Mouse (Mus musculus) ovary, adult 2 months (tissue): ENCODE measurements around the gene Eef1g. TPM values are rescaled to one million over a fixed set of nuclear protein-coding genes. Genes with fewer than 3 reads are reported as not detected.

Experiments used
- polyA plus RNA-seq: library from polyadenylated mRNA; depleted of rRNA; stranded (reverse); fragments of >200 nt; gene quantifications from 2 replicates; pipeline ENCODE4 v1.2.3, GENCODE M21; 2012; rRNA removed

The Eef1g gene
- polyA plus RNA-seq, result 306 and 361 TPM in 2 replicates

DNA sequence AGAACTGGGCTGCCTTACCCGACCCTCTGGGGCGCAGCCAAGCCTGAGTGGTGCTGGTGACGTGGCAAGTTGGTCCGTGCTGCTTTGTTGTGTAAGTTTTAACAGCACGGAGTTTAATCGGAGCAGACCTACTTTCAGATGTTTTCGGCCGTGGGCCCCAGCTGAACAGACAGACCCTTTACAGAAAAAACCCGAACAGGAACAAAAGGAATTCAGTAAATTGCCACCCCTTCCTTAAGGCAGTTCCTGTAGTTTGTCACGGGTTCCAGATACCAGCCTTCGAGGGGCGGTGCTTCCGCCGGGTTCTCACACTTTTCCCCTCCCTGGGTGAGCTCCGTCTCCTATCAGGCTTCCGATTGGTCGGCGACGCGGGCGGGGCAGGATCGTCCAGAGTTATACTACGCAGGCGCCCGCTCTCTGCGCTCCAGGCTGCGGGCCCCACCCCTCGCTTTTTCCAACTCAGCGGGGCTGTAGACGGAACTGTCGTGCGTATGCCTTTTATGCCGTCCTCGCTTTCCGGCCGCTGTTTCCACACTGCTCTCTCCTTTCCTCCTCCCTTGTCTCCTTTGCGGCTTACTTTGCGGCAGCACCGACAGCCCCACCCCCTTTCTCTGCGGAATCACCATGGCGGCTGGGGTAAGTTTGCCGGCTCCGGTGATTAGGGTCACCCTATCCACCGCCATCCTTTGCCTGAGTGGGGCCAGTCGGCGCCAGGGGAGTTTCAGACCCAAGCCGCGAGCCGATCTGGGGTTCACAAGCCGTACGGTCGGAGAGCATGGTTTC, at the start of gene Eef1g:
Gene Eef1g (plus strand): TSS at position 452 of the 783 bp plus-strand sequence.

DNA sequence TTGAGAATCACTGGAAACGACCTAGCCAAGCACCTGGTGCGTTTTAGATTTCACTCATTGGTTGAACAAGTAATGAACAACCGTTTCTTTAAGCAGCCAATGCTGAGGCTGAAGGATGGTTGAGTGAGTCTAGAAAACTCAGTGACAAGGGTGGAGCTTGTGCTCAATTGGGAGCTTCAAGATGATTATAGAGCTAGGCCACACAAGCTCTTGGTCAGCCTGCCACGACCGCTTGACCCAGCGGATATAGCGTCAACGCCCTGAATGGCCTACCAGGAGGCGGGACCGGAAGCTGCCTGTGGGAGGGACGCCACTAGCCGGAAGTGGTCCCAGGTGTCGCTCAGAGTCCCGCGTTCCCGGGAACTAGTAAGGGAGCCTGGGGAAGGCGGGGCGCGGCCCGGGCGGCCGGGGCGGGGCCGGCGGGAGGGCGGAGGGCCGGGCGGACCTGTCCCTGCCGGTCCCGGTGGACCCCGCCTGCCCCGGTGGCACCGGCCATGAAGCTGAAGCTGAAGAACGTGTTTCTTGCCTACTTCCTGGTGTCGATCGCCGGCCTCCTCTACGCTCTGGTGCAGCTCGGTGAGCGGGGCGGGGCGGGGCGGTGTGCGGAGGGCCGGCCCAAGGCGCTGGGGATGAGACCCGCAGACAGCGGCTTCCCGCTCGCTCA, 46.6 kb upstream of the Eef1g start, which contains the start of gene B3gat3:
Gene B3gat3 (plus strand): TSS at position 302 of the 664 bp plus-strand sequence.

DNA sequence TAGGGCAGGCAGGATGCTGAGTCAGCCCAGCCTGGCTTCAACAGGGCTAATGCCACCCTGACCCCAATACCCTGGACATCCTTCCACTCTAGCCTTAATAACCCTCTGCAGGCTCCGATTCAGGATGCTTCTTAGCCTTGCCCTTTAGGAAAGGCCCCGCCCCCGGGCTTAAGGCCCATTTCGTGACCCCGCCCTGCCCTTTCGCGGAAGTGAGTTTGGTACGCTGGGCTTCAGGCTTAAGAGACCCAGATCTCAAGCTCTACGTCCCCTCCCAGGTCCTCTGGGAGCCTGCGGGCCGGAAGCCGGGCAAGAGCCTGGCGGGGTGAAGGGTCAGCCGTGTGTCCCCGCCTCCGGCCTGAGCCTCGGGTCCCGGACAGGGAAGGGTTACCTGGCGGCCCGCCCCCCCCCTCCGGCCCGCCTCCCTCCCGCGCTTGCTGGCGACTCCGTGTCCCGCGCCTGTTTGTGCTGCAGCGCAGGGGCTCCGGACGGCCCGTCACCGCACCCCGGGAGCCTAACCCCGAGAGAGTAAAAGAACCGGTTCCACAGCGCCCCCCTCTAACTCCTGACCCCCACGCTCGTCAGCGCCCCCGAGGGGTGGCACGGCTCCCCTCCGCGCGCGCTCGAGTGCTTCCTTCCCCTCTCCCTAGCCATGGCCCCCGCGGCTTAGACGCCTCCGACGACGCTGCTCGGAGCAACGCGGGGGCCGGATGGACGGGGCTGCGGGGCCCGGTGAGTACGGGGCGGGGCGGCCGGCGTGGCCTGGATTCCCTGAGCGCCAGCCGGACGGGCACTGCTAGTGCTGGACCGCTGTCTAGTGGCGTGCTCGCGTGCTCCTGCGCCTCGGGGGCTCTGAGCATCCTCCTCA, 37.4 kb upstream of the Eef1g start, which contains the start of the genes Rom1 and Eml3:
Gene Rom1 (minus strand): TSS at position 133 of the 865 bp plus-strand sequence.
Gene Eml3 (plus strand): TSS at position 329 of the 865 bp plus-strand sequence.

DNA sequence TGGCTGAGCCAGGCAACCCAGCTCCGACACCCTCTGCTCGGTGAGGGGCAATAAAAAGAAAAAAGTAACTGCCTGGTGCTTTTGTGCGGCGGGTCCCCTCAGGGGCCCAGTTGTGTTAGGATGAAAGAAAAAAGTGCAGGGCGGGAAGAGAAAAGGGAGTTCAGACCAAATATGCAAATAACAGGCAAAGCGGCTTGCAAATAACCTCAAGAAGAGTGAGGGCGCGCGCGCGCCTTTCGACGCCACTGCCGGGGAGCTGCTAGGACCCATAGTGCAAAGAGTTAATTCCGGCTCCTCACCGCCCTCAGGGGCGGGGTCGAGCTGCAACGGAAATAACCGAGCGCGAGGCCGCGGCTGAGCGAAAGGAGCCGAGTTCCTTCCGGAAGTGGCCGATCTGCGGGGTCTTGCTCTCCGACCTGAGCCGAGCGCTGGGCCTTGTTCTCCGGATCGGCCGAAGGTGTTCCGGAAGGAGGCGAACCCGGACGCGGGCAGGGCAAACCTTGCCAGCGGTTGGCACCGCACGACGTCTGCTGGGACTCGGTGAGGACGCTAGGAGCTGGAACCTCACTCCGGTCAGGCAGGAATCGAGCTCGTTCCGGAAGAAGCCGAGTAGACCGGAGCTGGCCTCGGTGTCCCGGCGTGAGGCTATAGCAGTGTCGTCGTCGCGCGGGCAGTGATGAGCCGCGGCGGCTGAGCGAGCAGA, 25.2 kb upstream of the Eef1g start, which contains the start of gene Mta2:
Gene Mta2 (plus strand): TSS at position 361 of the 703 bp plus-strand sequence.

DNA sequence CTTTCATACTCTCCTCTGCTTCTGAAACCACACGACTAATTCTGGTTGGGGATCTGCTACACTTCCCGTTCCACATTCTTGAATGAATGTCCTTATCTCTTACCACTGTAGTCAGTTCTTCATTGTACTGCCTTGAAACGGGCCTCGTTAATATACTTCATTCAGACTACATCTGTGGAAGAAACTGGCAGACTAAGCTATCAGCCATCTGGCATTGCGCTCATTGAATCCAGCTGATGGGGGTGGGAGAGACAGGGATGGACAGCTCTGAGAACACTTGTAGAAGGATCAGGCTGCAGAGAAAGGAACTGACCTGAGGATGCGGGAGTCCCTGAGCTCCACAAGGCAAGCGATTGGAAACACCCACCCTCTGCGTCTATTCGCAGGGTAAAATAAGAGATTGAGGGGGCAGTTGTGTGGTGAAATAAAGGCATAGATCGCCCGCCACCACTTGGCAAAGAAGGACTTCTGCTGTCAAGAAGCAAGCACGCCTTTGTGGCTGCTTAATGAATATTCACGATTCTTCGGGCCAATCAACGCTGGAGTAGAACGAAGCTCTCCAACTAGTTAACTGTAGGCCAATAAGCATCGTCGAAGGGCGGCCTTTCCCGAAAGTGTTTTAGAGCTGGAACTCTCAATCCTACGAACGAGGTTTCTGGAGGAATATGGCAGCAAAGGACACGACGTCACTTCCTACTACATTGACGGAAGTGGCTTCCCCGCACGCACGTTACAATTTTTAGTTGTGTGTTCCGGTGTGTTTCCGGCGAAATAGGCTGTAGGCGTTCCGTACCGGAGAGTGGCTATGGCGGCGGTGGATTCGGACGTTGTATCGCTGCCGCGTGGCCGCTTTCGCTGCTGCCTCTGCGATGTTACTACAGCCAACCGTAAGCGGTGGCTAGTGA, 13.5 kb upstream of the Eef1g start, which contains the start of gene Tut1:
Gene Tut1 (plus strand): TSS at position 713 of the 905 bp plus-strand sequence.

DNA sequence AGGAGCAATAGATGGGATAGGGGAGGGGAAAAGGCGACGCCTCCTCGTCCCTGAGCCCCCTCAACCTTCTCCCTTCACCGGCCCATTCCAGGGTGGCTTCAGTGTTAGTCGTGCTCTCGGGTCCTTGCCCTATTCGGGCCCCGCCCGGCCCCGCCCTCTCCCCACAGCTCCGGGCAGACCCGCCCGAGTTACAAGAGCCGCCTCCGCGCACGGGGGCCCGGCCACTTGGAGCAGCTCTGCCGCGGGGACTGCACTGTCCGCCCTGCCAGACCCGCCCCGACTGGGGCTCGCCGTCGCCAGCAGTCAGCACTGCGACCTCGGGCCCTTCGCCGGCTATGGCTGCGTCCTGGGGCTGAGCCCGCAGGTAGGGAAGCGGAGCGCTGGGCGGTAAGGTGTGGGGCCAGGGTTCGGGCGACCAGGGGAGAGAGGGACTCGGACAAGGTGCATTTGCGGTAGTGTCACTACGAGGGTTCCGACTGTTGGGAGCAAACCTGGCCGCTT, 22.3 kb downstream of the Eef1g start, which contains the start of gene Ahnak:
Gene Ahnak (plus strand): TSS at position 219 of the 501 bp plus-strand sequence.

Other genes starting within 250 kb of the Eef1g start
- 264 and 289 TPM in 2 replicates for gene Slc3a2, start 243.7 kb upstream of the Eef1g start, polyA plus RNA-seq
- 39.6 and 45.2 TPM in 2 replicates for gene Wdr74, start 231.2 kb upstream of the Eef1g start, polyA plus RNA-seq
- gene 1700092M07Rik, start 226.3 kb upstream of the Eef1g start, polyA plus RNA-seq, result not detected in 2 replicates
- gene Stx5a, start 225.6 kb upstream of the Eef1g start, polyA plus RNA-seq, result 114 and 132 TPM in 2 replicates
- gene Nxf1, start 210.0 kb upstream of the Eef1g start, polyA plus RNA-seq, result 61.6 and 71.3 TPM in 2 replicates
- gene Tmem223, start 196.0 kb upstream of the Eef1g start, polyA plus RNA-seq, result 276 and 327 TPM in 2 replicates
- 127 and 136 TPM in 2 replicates for gene Tmem179b, start 192.6 kb upstream of the Eef1g start, polyA plus RNA-seq
- gene Taf6l, start 180.6 kb upstream of the Eef1g start, polyA plus RNA-seq, result 26.9 and 28.3 TPM in 2 replicates
- 24.6 and 45.5 TPM in 2 replicates for gene Polr2g, start 168.5 kb upstream of the Eef1g start, polyA plus RNA-seq
- 3.0 and 3.2 TPM in 2 replicates for gene Zbtb3, start 164.5 kb upstream of the Eef1g start, polyA plus RNA-seq
- gene Ttc9c, start 147.7 kb upstream of the Eef1g start, polyA plus RNA-seq, result 12.5 and 19.6 TPM in 2 replicates
- gene Hnrnpul2, start 147.0 kb upstream of the Eef1g start, polyA plus RNA-seq, result 16.0 and 24.5 TPM in 2 replicates
- gene AC129217.1, start 137.3 kb upstream of the Eef1g start, polyA plus RNA-seq, result 0.68 TPM in 1 of 2 replicates, not detected in the other
- gene Bscl2, start 129.6 kb upstream of the Eef1g start, polyA plus RNA-seq, result 183 and 186 TPM in 2 replicates
- gene Gng3, start 127.8 kb upstream of the Eef1g start, polyA plus RNA-seq, result 1.5 and 1.9 TPM in 2 replicates
- 3.2 and 4.4 TPM in 2 replicates for gene Lrrn4cl, start 116.3 kb upstream of the Eef1g start, polyA plus RNA-seq
- 115 and 129 TPM in 2 replicates for gene Ubxn1, start 95.5 kb upstream of the Eef1g start, polyA plus RNA-seq
- gene Uqcc3, start 86.1 kb upstream of the Eef1g start, polyA plus RNA-seq, result 22.7 and 33.5 TPM in 2 replicates
- 0.85 and 1.2 TPM in 2 replicates for gene Lbhd1, start 83.3 kb upstream of the Eef1g start, polyA plus RNA-seq
- gene Gm49403, start 83.1 kb upstream of the Eef1g start, polyA plus RNA-seq, result not detected in 2 replicates
- gene 1810009A15Rik, start 78.2 kb upstream of the Eef1g start, polyA plus RNA-seq, result 19.1 and 24.3 TPM in 2 replicates
- gene Gm49416, start 78.1 kb upstream of the Eef1g start, polyA plus RNA-seq, result not detected in 2 replicates
- gene Ints5, start 74.0 kb upstream of the Eef1g start, polyA plus RNA-seq, result 37.5 and 40.2 TPM in 2 replicates
- 135 and 159 TPM in 2 replicates for gene Ganab, start 69.0 kb upstream of the Eef1g start, polyA plus RNA-seq
- gene B3gat3, start 46.7 kb upstream of the Eef1g start, polyA plus RNA-seq, result 118 and 124 TPM in 2 replicates
- 23.4 and 23.7 TPM in 2 replicates for gene Rom1, start 37.7 kb upstream of the Eef1g start, polyA plus RNA-seq
- 73.5 and 83.4 TPM in 2 replicates for gene Eml3, start 37.5 kb upstream of the Eef1g start, polyA plus RNA-seq
- 21.7 and 22.8 TPM in 2 replicates for gene Mta2, start 25.2 kb upstream of the Eef1g start, polyA plus RNA-seq
- 24.1 and 25.9 TPM in 2 replicates for gene Tut1, start 13.2 kb upstream of the Eef1g start, polyA plus RNA-seq
- gene Ahnak, start 22.2 kb downstream of the Eef1g start, polyA plus RNA-seq, result 16.0 and 16.5 TPM in 2 replicates
- 5.3 TPM in 1 of 2 replicates, not detected in the other for gene Scgb1a1, start 120.9 kb downstream of the Eef1g start, polyA plus RNA-seq
- 2.3 and 2.6 TPM in 2 replicates for gene Asrgl1, start 168.6 kb downstream of the Eef1g start, polyA plus RNA-seq